Mouse (Mus musculus) CH12.LX (cell line): ENCODE data around the gene Mob3b.

Experiments
- BHLHE40 ChIP-seq: IDR thresholded peaks from 2 replicates; pipeline ENCODE4 v1.6.1; 2011; ENCODE audit warnings: mild to moderate bottlenecking, low read depth, low read length, improper control_type of control experiment
- CTCF ChIP-seq, 2 experiments: IDR thresholded peaks in 1 of 2; conservative IDR thresholded peaks in 1 of 2; 2 replicates each; pipeline ENCODE4 v1.5.1; 2011 to 2012; ENCODE audit warnings: low read depth in 2 of 2, low read length in 2 of 2, improper control_type of control experiment in 1 of 2, inconsistent platforms in 1 of 2, mild to moderate bottlenecking in 1 of 2, moderate library complexity in 1 of 2
- ETS1 ChIP-seq: conservative IDR thresholded peaks from 2 replicates; pipeline ENCODE4 v1.6.1; 2012; ENCODE audit warnings: low read depth, mild to moderate bottlenecking, inconsistent platforms, low read length, improper control_type of control experiment, moderate library complexity
- TBP ChIP-seq: conservative IDR thresholded peaks from 2 replicates; pipeline ENCODE4 v1.6.1; 2011; ENCODE audit warnings: low read depth, low read length, improper control_type of control experiment
- ZKSCAN1 ChIP-seq: IDR thresholded peaks from 2 replicates; pipeline ENCODE4 v1.6.1; 2012; ENCODE audit warnings: low read depth, inconsistent platforms, low read length, improper control_type of control experiment, borderline replicate concordance

DNA sequence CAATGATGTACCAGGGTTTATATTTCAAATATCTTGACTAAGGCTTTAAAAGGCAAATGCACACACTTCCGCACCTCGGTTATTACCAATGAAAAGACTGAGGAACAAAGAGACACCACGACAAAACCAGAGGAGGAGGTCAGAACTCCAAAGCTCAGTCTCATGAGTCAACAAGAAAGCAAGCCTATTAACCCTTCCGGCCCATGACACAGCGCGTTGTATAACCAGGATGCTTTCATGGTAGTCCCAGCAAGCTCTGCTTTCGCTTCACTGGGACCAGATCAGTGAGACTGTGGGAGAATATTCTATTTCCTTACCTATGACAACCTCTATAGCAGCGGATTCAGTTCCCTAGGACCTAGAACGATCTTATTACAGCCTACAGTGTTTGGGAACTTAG, 30.5 kb downstream of the Mob3b start:
- TF ChIP-seq TBP (peak; percentile 46; the same call in 1 of the 2 replicates), CTCF (conservative IDR thresholded peaks at IDR 0.05 in 1 of 2, IDR thresholded peaks at IDR 0.05 in 1 of 2; ENCODE audit: low read depth in 2 of 2, low read length in 2 of 2) (no peak), BHLHE40 (0 out of 2 replicates have a peak, but pooled peaks have one; percentile 25), ETS1 (0 out of 2 replicates have a peak, but pooled peaks have one; percentile 29), ZKSCAN1 (no peak)
